Mouse (Mus musculus): ENCODE measurements around the gene Rbbp4. TPM values are rescaled to one million over a fixed set of nuclear protein-coding genes. Genes with fewer than 3 reads are reported as not detected.

The Rbbp4 gene
- polyA plus RNA-seq, 1 experiment, result 77.7 TPM

DNA sequence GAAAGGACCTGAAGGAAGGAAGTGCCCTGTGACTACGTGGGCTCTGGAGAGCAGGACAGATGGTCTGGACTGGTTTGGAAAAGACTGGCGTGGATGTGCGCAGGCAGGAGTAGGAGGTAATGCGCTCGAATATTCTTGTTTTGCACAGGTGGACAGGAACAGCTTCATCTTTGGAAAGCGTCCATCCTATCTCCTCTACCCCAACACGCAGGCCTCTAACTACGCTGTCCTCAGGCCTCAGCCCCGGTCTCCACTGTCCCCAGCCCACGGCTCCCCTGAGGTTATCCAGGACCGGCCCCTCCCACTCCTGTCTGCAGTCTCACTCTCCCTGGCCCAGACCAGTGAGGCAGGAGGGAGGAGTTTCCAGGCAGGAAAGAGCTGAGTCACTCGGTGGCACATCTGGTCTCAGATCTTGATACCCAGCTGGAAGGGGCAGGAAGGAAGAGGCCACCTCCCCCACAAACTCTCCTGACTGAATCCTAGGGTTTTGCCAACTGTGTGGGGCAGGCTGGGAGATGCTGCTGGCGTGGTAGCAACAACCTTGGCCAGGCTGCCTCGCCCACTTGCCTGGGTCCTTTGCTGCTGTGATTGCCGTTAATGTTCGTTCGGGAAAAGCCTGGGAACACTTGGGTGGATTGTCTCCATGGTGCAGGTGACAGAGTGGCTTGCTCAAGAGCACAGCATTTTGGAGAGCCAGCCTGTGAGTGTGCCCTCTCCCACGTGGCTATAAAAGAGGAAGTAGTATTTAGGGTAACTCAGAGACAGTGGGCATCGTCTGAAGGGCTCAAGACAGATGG is 71.7 kb downstream of the Rbbp4 start:
- no peak overlapping the region for H3K4me3 ChIP-seq (ENCODE audit: insufficient read depth, low read depth, low read length)
- peaks cover 5% of the 10 kb centered on the region; the same call in 1 of the 2 replicates for H3K4me1 ChIP-seq (ENCODE audit: control insufficient read depth, insufficient read depth, insufficient read length, low read length)
- H3K27ac ChIP-seq (replicated peaks; ENCODE audit: low read depth, low read length), result no peak overlapping the region

GRCm38 (mm10) chr4:129261196-129261595 is 74.0 kb downstream of the Rbbp4 start, which contains the start of gene C77080:
Gene C77080, minus strand, starts transcription at chr4:129261404.
- no peak within 1 kb of the TSS for H3K4me3 ChIP-seq (ENCODE audit: insufficient read depth, low read depth, low read length)
- peaks cover 10% of the 10 kb centered on the region; the same call in 1 of the 2 replicates for H3K4me1 ChIP-seq (ENCODE audit: control insufficient read depth, insufficient read depth, insufficient read length, low read length)

DNA sequence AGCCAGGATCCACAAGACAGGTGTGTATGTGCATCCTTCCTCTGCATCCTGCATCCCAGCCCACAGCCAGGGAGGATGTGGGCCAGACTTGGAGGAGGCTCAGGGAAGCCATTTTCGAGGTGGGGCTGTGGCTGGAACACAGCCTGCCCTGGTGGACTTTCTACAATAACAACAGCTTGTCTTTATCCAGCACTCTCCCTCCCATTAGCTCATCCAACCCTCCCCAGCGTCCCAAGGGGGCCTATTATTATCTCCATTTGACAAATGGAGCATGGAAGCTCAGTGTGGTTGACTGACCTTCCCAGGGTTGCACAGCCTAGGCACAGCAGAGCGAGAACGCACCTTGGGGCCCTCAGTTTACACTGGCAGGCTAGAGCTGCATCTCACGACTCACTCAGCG is 74.5 kb downstream of the Rbbp4 start:
- no peak overlapping the region for H3K4me3 ChIP-seq (ENCODE audit: insufficient read depth, low read depth, low read length)
- H3K4me1 ChIP-seq (ENCODE audit: control insufficient read depth, insufficient read depth, insufficient read length, low read length), result peaks cover 13% of the 10 kb centered on the region; the same call in 1 of the 2 replicates
- H3K27ac ChIP-seq (replicated peaks; ENCODE audit: low read depth, low read length), result no peak overlapping the region

More at GRCm38 (mm10) chr4:129261196-129261595, 74.0 kb downstream of the Rbbp4 start, which contains the start of gene C77080:
- no peak within 1 kb of the TSS for H3K27ac ChIP-seq (replicated peaks; ENCODE audit: low read depth, low read length)

GRCm38 (mm10) chr4:129259101-129259500 is 76.1 kb downstream of the Rbbp4 start:
- no peak overlapping the region for H3K27ac ChIP-seq (replicated peaks; ENCODE audit: low read depth, low read length)
- H3K4me3 ChIP-seq (ENCODE audit: insufficient read depth, low read depth, low read length), result no peak overlapping the region
- H3K4me1 ChIP-seq (ENCODE audit: control insufficient read depth, insufficient read depth, insufficient read length, low read length), result peaks cover 13% of the 10 kb centered on the region; the same call in 1 of the 2 replicates

Other genes with a start within 250 kb of the Rbbp4 start
- gene Tmem54, start 229.8 kb downstream of the Rbbp4 start, polyA plus RNA-seq (2012; ENCODE audit: insufficient read depth, insufficient read length, missing spikeins), result not detected in 2 replicates
- not detected in 2 replicates for gene Hpca, start 213.3 kb downstream of the Rbbp4 start, polyA plus RNA-seq (2012; ENCODE audit: insufficient read depth, insufficient read length, missing spikeins)
- 1.2 and 1.8 TPM in 2 replicates for gene Fndc5, start 198.4 kb downstream of the Rbbp4 start, polyA plus RNA-seq (2012; ENCODE audit: insufficient read depth, insufficient read length, missing spikeins)
- gene S100pbp, start 145.6 kb downstream of the Rbbp4 start, polyA plus RNA-seq (2012; ENCODE audit: insufficient read depth, insufficient read length, missing spikeins), result 4.6 and 12.6 TPM in 2 replicates
- gene Yars, start 145.6 kb downstream of the Rbbp4 start, polyA plus RNA-seq (2012; ENCODE audit: insufficient read depth, insufficient read length, missing spikeins), result 18.8 and 19.3 TPM in 2 replicates
- 1.9 and 2.6 TPM in 2 replicates for gene C77080, start 74.0 kb downstream of the Rbbp4 start, polyA plus RNA-seq (2012; ENCODE audit: insufficient read depth, insufficient read length, missing spikeins)
- 0.75 and 1.3 TPM in 2 replicates for gene Sync, start 47.8 kb downstream of the Rbbp4 start, polyA plus RNA-seq (2012; ENCODE audit: insufficient read depth, insufficient read length, missing spikeins)
- 92.1 and 127 TPM in 2 replicates for gene Zbtb8os, start 325 bp upstream of the Rbbp4 start, polyA plus RNA-seq (2012; ENCODE audit: insufficient read depth, insufficient read length, missing spikeins)
- 1.5 and 3.4 TPM in 2 replicates for gene Zbtb8a, start 42.7 kb upstream of the Rbbp4 start, polyA plus RNA-seq (2012; ENCODE audit: insufficient read depth, insufficient read length, missing spikeins)
- gene Zbtb8b, start 105.5 kb upstream of the Rbbp4 start, polyA plus RNA-seq (2012; ENCODE audit: insufficient read depth, insufficient read length, missing spikeins), result not detected in 2 replicates
- gene Bsdc1, start 126.2 kb upstream of the Rbbp4 start, polyA plus RNA-seq (2012; ENCODE audit: insufficient read depth, insufficient read length, missing spikeins), result 24.8 and 35.7 TPM in 2 replicates
- not detected in 2 replicates for gene Tssk3, start 155.7 kb upstream of the Rbbp4 start, polyA plus RNA-seq (2012; ENCODE audit: insufficient read depth, insufficient read length, missing spikeins)
- not detected in 2 replicates for gene Fam229a, start 155.8 kb upstream of the Rbbp4 start, polyA plus RNA-seq (2012; ENCODE audit: insufficient read depth, insufficient read length, missing spikeins)
- 3.5 and 4.9 TPM in 2 replicates for gene Marcksl1, start 178.2 kb upstream of the Rbbp4 start, polyA plus RNA-seq (2012; ENCODE audit: insufficient read depth, insufficient read length, missing spikeins)
- 46.2 and 49.1 TPM in 2 replicates for gene Hdac1, start 207.3 kb upstream of the Rbbp4 start, polyA plus RNA-seq (2012; ENCODE audit: insufficient read depth, insufficient read length, missing spikeins)
- gene Lck, start 238.3 kb upstream of the Rbbp4 start, polyA plus RNA-seq (2012; ENCODE audit: insufficient read depth, insufficient read length, missing spikeins), result not detected in 2 replicates
- gene Fam167b, start 243.2 kb upstream of the Rbbp4 start, polyA plus RNA-seq (2012; ENCODE audit: insufficient read depth, insufficient read length, missing spikeins), result not detected in 2 replicates